25 mouse cellular contexts compared by ENCODE assay signal in the genomic region with DNA sequence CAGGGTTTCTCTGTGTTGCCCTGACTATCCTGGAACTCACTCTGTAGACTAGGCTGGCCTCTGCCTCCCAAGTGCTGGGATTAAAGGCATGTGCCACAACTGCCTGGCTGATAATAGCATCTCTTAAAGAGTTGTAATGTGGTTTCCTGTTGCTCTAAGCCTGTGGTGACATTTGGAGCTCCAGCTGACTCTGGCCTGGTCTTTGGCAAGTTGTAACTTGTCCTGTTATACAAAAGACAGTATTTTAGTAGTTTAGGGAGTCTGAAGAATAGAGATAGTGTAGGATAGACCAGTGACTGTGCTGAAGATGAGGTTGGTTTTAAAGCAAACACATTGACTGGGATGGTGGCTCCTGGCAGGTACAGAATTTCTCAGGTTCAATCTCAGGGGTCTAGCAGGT.
"Had no signal": no experiment of that assay in that cellular context is flagged by ENCODE, and none has a peak within 500 bp of the region (broad histone marks: within the 10 kb centered on the region; RNA-seq: fewer than 3 reads in every experiment).

No protein-coding gene starts in this region.

- DNase-seq: gastrocnemius, adult 2 months; gastrocnemius, postnatal 10 days; gastrocnemius, postnatal 25 days; heart, adult 2 months; heart, postnatal 10 days; heart, postnatal 4 days; kidney, adult 18-20 months; kidney, adult 8-10 months; kidney, postnatal 10 days; kidney, postnatal 25 days; kidney, postnatal 4 days; liver, embryonic 13.5 days had no signal

- H3K4me1 ChIP-seq: hindbrain, embryonic 10.5 days; hindbrain, embryonic 12.5 days; intestine, embryonic 15.5 days; limb, embryonic 10.5 days; limb, embryonic 12.5 days; liver, embryonic 13.5 days had no signal

- H3K4me2 ChIP-seq: heart, embryonic 12.5 days; hindbrain, embryonic 12.5 days; hindbrain, embryonic 14.5 days; intestine, embryonic 15.5 days; limb, embryonic 12.5 days; liver, embryonic 13.5 days had no signal

- H3K9me3 ChIP-seq: heart, embryonic 10.5 days; heart, embryonic 12.5 days; hindbrain, embryonic 10.5 days; hindbrain, embryonic 12.5 days; intestine, embryonic 15.5 days; limb, embryonic 10.5 days; limb, embryonic 12.5 days; liver, embryonic 13.5 days had no signal

- H3K27ac ChIP-seq: gastrocnemius, adult 2 months; heart, adult 2 months; heart, embryonic 10.5 days; hindbrain, embryonic 10.5 days; hindbrain, embryonic 12.5 days; hindbrain, embryonic 14.5 days; intestine, embryonic 15.5 days; layer of hippocampus, adult 2 months; left cerebral cortex, adult 2 months; limb, embryonic 10.5 days; limb, embryonic 12.5 days; liver, embryonic 13.5 days had no signal

- H3K27me3 ChIP-seq: heart, embryonic 12.5 days; hindbrain, embryonic 12.5 days; intestine, embryonic 15.5 days; limb, embryonic 12.5 days; liver, embryonic 13.5 days had no signal

- H3K9ac ChIP-seq: heart, embryonic 12.5 days; hindbrain, embryonic 12.5 days; hindbrain, embryonic 14.5 days; intestine, embryonic 15.5 days; limb, embryonic 12.5 days; liver, embryonic 13.5 days had no signal

- H3K36me3 ChIP-seq: hindbrain, embryonic 12.5 days had no signal

- H3K4me3 ChIP-seq: gastrocnemius, adult 2 months; heart, adult 2 months; heart, embryonic 10.5 days; heart, embryonic 12.5 days; hindbrain, embryonic 10.5 days; hindbrain, embryonic 12.5 days; intestine, embryonic 15.5 days; layer of hippocampus, adult 2 months; left cerebral cortex, adult 2 months; limb, embryonic 10.5 days; limb, embryonic 12.5 days; liver, embryonic 13.5 days had no signal

- ATAC-seq: hindbrain, embryonic 16.5 days; inflammation-experienced regulatory T-cells, adult 6 months; intestine, embryonic 15.5 days; intestine, postnatal 0 days had no signal
